Mouse (Mus musculus) G1E (cell line): Measurements from ENCODE around the gene Acot9. TPM values are rescaled to one million over a fixed set of nuclear protein-coding genes. Genes with fewer than 3 reads are reported as not detected.
A peak's percentile ranks its signal among the peaks of the same experiment; 100 is the strongest.

Source experiments
- ATAC-seq: 2 replicates; pipeline ENCODE4 v1.8.0; 2016; ENCODE audit warnings: mild to moderate bottlenecking; ENCODE audit not compliant: insufficient number of reproducible peaks, poor library complexity, low FRiP score, severe bottlenecking; ENCODE audit errors: extremely low read depth
- DNase-seq: peaks from one replicate; pipeline ENCODE4 v3.0.0; 2012; ENCODE audit warnings: low spot score
- H3K27me3 ChIP-seq: 2 replicates; pipeline ENCODE4 v1.6.1; 2012; ENCODE audit warnings: mild to moderate bottlenecking, low read length, inconsistent platforms; ENCODE audit not compliant: insufficient read depth
- H3K36me3 ChIP-seq: replicated peaks from 2 replicates; pipeline ENCODE3; 2012; ENCODE audit warnings: mild to moderate bottlenecking, inconsistent platforms
- H3K4me1 ChIP-seq: 2 replicates; pipeline ENCODE4 v1.6.1; 2012; ENCODE audit warnings: low read depth, low read length, inconsistent platforms, mixed read lengths; ENCODE audit not compliant: insufficient read depth
- H3K4me3 ChIP-seq: 2 replicates; pipeline ENCODE4 v1.5.1; 2012; ENCODE audit warnings: low read depth, mild to moderate bottlenecking, inconsistent platforms, low read length, moderate library complexity, mixed read lengths
- H3K9me3 ChIP-seq: replicated peaks from 2 replicates; pipeline ENCODE4 v1.6.1; 2012; ENCODE audit warnings: inconsistent platforms
- CTCF ChIP-seq: IDR thresholded peaks from 2 replicates; pipeline ENCODE4 v1.5.1; 2012; ENCODE audit warnings: low read depth, low read length, inconsistent platforms, mixed read lengths
- GATA1 ChIP-seq: IDR thresholded peaks from 2 replicates; pipeline ENCODE4 v1.6.1; 2012; ENCODE audit warnings: borderline replicate concordance, low read length, inconsistent platforms, mixed read lengths
- GATA2 ChIP-seq: IDR thresholded peaks from 2 replicates; pipeline ENCODE4 v1.6.1; 2012; ENCODE audit warnings: low read depth, low read length, inconsistent platforms, borderline replicate concordance
- POLR2AphosphoS5 ChIP-seq: IDR thresholded peaks from 2 replicates; pipeline ENCODE4 v1.6.1; 2012; ENCODE audit warnings: low read depth, low read length, inconsistent platforms; ENCODE audit not compliant: insufficient replicate concordance
- TAL1 ChIP-seq: conservative IDR thresholded peaks from 2 replicates; pipeline ENCODE4 v1.6.1; 2012; ENCODE audit warnings: low read depth, low read length, inconsistent platforms, mixed read lengths
- polyA plus RNA-seq: library from polyadenylated mRNA; stranded (reverse); fragments of >175 nt; gene quantifications from 2 replicates; pipeline ENCODE4 v1.2.3, GENCODE M21; 2012
- total RNA-seq, 2 experiments: library from RNA; stranded (forward) in 1 of 2; stranded (reverse) in 1 of 2; fragments of 200-1000 nt in 1 of 2; fragments of >200 nt in 1 of 2; fragmentation: Nextera tagmentation in 1 of 2; gene quantifications; 2 replicates each; pipeline ENCODE4 v1.2.3; 2014 to 2017

The Acot9 gene
- total RNA-seq (2014; fragmentation: Nextera tagmentation) (22.6 and 23.3 TPM in 2 replicates), total RNA-seq (2017) (32.6 and 34.0 TPM in 2 replicates), polyA plus RNA-seq (1.3 and 4.5 TPM in 2 replicates)

- peak within 1 kb of the TSS; percentile 80 for H3K4me3 ChIP-seq
- DNase-seq (peak; percentile 78), ATAC-seq (peak; percentile 98)
- TF ChIP-seq POLR2AphosphoS5, result no peak
- TF ChIP-seq GATA2, result no peak
- no peak for TF ChIP-seq GATA1
- TF ChIP-seq CTCF, result no peak
- no peak for TF ChIP-seq TAL1
- H3K4me1 ChIP-seq, result no peaks in the 10 kb centered on the region
- H3K27me3 ChIP-seq, result no peaks in the 10 kb centered on the region
- peaks cover 2% of the 10 kb centered on the region for H3K36me3 ChIP-seq
- no peaks in the 10 kb centered on the region for H3K9me3 ChIP-seq
Measured at GRCm38 (mm10) chrX:155262235-155262914, at the start of gene Acot9. TSS of gene Acot9 (plus strand) at chrX:155262443.

GRCm38 (mm10) chrX:155214291-155215136 is 47.7 kb upstream of the Acot9 start:
- no peak for ATAC-seq
- no peak overlapping the region; the same call in 1 of the 2 replicates for H3K4me3 ChIP-seq

DNA sequence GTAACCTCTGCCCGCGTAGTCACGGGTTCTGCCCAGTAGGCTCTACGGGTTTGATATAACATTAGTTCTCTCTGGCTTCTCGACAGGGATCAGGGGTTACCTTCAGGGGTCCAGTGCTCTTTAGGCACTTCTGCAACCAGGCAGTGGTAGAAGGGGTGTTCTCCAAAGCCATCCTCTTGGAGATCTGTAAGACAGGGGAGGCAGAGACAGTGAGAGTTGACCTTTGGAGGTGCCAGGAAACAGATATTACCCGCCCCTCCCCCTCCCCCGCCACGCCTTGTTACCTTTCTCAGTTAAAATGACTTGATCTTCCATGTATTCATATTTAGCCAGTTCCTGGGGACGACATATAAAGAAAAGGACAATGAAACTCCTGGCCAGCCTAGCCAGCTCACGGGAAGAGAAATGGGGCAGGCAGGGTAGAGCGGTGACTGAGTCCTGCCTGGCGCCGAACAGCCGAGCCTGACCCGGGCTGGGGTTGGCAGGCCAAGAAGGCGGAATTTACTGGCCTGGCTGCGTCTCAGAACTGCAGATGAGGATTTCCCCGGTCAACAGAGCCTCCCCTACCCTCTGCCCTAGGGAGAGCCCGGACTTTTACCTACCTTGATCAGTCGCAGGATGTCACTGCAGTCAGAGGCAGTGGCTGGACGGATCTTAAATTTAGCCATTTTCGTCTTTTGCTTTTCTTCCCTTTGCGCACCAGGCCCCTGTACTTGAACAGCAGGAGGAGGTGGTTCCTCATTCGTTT is 46.6 kb upstream of the Acot9 start:
- H3K9me3 ChIP-seq, result no peaks in the 10 kb centered on the region
- no peak for DNase-seq
- no peak for TF ChIP-seq GATA2
- peaks cover 5% of the 10 kb centered on the region; the same call in 1 of the 2 replicates for H3K4me1 ChIP-seq
- peak; percentile 11; the same call in 1 of the 2 replicates for ATAC-seq
- H3K27me3 ChIP-seq, result no peaks in the 10 kb centered on the region
- H3K36me3 ChIP-seq, result peaks cover 7% of the 10 kb centered on the region
- peak overlapping the region; percentile 75 for H3K4me3 ChIP-seq

More at GRCm38 (mm10) chrX:155214291-155215136, 47.7 kb upstream of the Acot9 start:
- no peaks in the 10 kb centered on the region for H3K27me3 ChIP-seq
- H3K4me1 ChIP-seq, result peaks cover 5% of the 10 kb centered on the region; the same call in 1 of the 2 replicates
- H3K36me3 ChIP-seq, result peaks cover 7% of the 10 kb centered on the region
- no peak for DNase-seq
- H3K9me3 ChIP-seq, result no peaks in the 10 kb centered on the region
- TF ChIP-seq GATA2 (no peak), GATA1 (no peak), TAL1 (no peak)

GRCm38 (mm10) chrX:155216271-155216670 is 46.0 kb upstream of the Acot9 start, which contains the start of gene Sat1:
TSS of gene Sat1 (minus strand) at chrX:155216449.
- TF ChIP-seq GATA1 (no peak), POLR2AphosphoS5 (no peak), CTCF (no peak), GATA2 (no peak), TAL1 (no peak)
- Histone ChIP-seq H3K4me3 (peak within 1 kb of the TSS; percentile 75), H3K36me3 (peaks cover 7% of the 10 kb centered on the region), H3K27me3 (no peaks in the 10 kb centered on the region), H3K9me3 (no peaks in the 10 kb centered on the region), H3K4me1 (peaks cover 5% of the 10 kb centered on the region; the same call in 1 of the 2 replicates)
- ATAC-seq (peak; percentile 98), DNase-seq (peak; percentile 40)

DNA sequence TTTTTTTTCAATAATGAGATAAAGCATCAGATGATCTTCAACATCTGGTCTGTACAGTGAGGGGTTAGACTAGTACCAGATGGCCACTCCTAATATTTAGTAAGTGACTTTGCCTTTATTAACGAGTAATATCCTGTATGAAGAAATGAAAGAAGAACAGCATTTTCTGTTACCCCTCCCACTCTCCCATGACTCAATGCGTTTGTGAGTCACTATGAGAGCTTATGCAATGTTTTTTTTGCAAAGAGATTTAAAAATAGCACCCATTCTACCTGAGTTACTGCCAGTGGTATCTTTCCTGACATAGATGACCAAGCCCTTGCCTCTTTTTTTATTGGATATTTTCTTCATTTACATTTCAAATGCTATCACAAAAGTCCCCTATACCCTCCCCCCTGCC is 44.0 kb upstream of the Acot9 start:
- Histone ChIP-seq H3K4me3 (no peak overlapping the region), H3K27me3 (no peaks in the 10 kb centered on the region), H3K4me1 (peaks cover 5% of the 10 kb centered on the region; the same call in 1 of the 2 replicates), H3K9me3 (no peaks in the 10 kb centered on the region), H3K36me3 (peaks cover 7% of the 10 kb centered on the region)
- DNase-seq (no peak), ATAC-seq (no peak)
- TF ChIP-seq CTCF (no peak), GATA1 (no peak)

DNA sequence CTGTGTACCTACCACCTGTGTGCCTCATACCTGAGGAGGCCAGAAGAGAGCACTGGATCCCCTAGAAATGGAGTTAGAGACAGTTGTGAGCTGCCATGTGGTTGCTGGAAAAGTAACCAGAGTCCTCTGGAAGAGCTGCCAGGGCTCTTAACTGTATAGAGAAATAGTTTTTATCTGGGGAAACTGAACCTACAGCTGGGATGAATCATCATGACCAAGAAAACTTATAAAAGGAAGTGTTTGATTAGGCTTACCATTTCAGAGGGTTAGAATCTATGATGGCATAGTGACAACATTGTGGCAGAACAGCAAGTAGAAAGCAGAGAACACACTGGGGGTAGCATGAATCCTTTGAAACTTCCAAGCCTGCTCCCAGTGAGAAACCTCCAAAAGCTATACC is 5.4 kb upstream of the Acot9 start:
- TF ChIP-seq GATA2 (no peak), TAL1 (no peak), CTCF (no peak), GATA1 (no peak), POLR2AphosphoS5 (no peak)
- Histone ChIP-seq H3K4me3 (no peak overlapping the region), H3K27me3 (no peaks in the 10 kb centered on the region), H3K36me3 (no peaks in the 10 kb centered on the region), H3K4me1 (no peaks in the 10 kb centered on the region), H3K9me3 (no peaks in the 10 kb centered on the region)
- no peak for ATAC-seq
- DNase-seq, result no peak
